Mouse (Mus musculus): ENCODE data around the gene Kcnc1.

GRCm38 (mm10) chr7:46361776-46362175 lies 34.5 kb upstream of the Kcnc1 start:
- TF ChIP-seq EP300 (optimal IDR thresholded peaks at IDR 0.05) (no peak), CTCF (IDR thresholded peaks at IDR 0.05; ENCODE audit: low read depth) (no peak)
